Mouse (Mus musculus): ENCODE measurements around the gene Mrgprh.
A peak's percentile ranks its signal among the peaks of the same experiment; 100 is the strongest.

Gene Mrgprh

DNA sequence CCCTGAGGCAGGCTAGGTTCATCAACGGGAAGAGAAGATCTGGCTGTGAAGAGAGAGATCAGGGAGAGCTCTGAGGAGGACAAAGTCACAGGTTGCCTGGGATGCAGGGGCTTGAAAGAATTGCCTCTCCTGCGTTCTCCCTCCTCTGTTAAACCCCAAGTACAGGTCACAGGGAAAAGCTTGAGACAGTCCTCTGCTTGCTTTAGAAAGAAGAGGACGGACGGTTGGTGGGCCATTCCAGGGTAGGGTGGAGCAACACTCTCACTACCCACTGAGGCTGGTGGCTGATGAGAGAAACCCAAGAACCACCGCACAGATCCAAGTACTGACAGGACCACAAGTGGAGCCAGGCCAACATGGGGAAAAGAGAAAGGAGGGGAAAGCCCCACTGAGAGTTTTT lies at the start of gene Mrgprh:
TSS of gene Mrgprh (plus strand) at position 301 of the 400 bp plus-strand sequence.
- DNase-seq (ENCODE audit: low spot score): no peak

GRCm38 (mm10) chr17:12830351-12830750 lies 45.5 kb upstream of the Mrgprh start:
- no peak for DNase-seq (ENCODE audit: low spot score)

DNA sequence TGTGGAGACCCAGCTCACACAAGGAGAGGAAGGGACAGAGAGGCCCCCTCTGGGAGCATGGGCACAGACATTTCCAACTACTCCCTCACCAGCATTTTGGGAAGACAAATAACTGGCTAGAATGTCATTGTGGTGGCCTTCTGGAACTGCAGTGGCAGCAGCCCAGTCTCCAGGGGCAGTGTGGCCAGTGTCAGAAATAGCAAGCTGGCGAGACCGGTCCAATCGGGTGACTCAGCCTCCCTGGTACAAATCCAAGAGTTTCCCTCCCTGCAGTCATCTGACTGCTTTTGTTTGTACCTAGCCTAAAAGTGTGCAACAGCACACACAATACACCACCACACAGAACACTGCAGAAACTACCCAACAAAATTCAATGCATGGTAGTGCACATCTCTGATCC lies 43.6 kb upstream of the Mrgprh start:
- no peak for DNase-seq (ENCODE audit: low spot score)

DNA sequence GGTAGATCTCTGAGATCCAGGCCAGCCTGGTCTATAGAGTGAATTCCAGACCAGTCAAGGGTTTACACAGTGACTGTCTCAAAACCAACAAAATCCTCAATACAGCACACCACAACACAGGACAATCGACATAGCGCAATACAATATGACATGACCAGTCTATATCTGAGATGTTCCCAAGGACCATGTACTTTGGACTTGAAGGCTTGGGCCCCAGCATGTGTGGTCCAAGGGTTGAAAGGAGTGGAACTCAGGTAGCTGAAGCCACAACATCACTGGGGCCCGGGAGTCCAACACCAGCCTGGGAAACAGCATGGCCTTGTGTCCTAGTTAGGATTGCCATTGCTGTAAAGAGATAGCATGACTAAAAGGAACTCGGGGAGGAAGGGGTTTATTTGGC lies 43.2 kb upstream of the Mrgprh start:
- no peak for DNase-seq (ENCODE audit: low spot score)

DNA sequence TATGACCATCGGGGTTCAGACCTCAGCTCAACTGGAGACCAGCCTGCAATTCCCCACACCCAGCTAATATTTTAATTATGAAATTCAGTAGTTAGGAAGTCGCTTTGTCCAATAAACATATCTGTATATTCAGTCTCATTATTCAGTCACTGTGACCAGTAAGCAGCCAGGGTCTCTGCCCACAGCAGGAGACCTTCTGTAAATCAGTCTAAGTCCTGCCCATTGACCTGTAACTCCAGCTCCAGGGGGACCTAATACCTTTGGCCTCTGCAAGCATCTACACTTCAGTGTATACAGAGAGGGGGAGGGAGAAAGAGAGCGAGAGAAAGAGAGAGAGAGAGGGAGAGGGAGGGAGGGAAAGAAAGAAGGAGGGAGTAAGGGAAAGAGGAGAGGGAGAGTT lies 41.5 kb upstream of the Mrgprh start:
- DNase-seq (ENCODE audit: low spot score): no peak

- no peak for DNase-seq (ENCODE audit: low spot score)
These were observed 41.0 kb upstream of the Mrgprh start for GRCm38 (mm10) chr17:12834826-12835225.

- no peak for DNase-seq (ENCODE audit: low spot score)
These were observed 40.1 kb upstream of the Mrgprh start for GRCm38 (mm10) chr17:12835738-12836137.

- no peak for DNase-seq (ENCODE audit: low spot score)
These were observed 36.2 kb upstream of the Mrgprh start for GRCm38 (mm10) chr17:12839475-12840267.

GRCm38 (mm10) chr17:12843826-12844225 lies 32.0 kb upstream of the Mrgprh start:
- DNase-seq (ENCODE audit: low spot score): no peak

- no peak for DNase-seq (ENCODE audit: low spot score)
These were observed 31.3 kb upstream of the Mrgprh start for GRCm38 (mm10) chr17:12844540-12844939.

DNA sequence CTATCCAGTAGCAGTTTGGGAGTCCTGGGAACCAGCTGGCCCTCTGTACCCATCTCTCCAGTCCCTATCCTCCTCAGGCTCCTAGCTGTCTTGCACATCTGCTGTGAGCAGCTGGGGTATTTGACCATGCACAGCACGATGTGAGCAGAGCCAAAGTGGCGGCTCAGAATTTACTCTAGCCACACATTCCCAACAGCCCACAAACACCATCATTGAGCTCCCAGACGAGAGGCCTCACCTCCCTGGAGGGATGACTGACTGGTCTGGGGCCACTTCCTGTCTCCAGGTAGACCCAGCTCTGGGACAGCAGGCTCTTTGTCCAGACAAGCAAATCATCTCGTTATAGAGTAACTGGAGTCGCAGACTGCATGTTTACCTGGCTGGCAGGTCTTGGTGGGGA lies 30.0 kb upstream of the Mrgprh start:
- DNase-seq (ENCODE audit: low spot score): peak; percentile 6

- DNase-seq (ENCODE audit: low spot score): no peak
These were observed 29.4 kb upstream of the Mrgprh start for GRCm38 (mm10) chr17:12846474-12846873.

DNA sequence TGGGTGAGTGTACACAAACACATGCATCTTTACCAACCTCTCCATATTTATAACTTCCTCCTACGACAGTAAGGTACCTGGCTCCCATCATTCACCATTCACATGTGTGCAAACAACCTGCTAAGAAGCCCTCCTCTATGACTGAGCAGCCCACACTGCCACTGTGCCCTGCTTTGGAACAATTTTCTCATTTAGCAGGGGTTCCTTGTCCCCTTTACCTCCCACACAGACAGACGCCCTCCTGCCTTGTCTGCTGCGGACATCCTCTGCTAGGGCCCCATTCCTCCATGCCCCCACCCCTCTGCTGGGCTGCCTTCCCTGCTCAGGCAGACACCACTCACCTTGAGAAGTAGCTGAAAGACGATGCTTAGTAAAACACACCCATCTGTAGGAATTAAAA lies 28.1 kb upstream of the Mrgprh start:
- no peak for DNase-seq (ENCODE audit: low spot score)

DNA sequence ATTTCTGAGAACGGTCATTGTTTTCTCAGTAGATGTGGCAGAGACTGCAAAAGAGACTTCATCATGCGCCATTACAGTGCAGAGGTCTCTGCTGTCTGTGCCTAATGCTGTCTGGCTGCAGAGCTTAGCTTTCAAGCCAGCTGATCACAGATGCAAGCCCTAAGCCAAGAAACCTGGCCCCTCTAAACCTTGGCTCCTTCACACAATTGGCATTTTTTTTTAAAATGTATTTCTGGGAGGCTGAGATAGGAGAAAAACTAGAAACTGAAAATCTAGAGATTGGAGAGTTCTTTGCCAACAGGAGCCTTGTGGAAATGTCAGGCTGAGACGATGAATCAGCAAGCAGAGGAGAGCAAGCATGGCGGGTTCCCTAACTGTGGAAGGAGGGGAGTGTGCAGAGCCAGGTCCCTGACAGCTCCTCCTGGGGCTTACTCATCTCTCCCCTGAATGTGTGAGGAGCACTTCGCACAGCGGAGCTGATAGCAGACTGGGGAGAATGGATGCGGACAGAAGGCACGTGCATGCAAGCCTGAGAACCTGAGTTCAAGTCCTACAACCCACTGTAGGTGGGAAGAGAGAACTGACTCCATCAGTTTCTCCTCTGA lies 26.0 kb upstream of the Mrgprh start:
- DNase-seq (ENCODE audit: low spot score): no peak

- DNase-seq (ENCODE audit: low spot score): no peak
These were observed 24.1 kb upstream of the Mrgprh start for GRCm38 (mm10) chr17:12851689-12852088.

GRCm38 (mm10) chr17:12853821-12854220 lies 22.0 kb upstream of the Mrgprh start:
- no peak for DNase-seq (ENCODE audit: low spot score)

DNA sequence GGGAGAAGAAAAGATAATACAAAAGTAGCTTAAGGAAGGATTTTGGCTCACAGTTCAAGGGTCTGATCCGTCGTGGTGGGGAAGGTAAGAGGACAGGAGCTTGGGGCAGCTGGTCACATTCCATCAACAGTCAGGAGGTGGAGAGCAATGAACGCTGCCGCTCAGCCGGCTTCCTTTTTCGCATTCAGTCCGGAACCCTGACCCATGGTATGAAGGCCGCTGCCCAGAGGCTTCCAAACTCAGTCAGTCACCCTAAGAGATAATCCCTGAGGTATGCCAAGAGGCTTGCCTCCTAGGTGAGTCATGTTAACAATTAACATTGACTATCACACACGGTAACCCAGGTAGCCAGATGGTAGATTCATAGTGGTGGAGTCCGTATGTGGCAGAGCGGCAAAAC lies 21.4 kb upstream of the Mrgprh start:
- no peak for DNase-seq (ENCODE audit: low spot score)

DNA sequence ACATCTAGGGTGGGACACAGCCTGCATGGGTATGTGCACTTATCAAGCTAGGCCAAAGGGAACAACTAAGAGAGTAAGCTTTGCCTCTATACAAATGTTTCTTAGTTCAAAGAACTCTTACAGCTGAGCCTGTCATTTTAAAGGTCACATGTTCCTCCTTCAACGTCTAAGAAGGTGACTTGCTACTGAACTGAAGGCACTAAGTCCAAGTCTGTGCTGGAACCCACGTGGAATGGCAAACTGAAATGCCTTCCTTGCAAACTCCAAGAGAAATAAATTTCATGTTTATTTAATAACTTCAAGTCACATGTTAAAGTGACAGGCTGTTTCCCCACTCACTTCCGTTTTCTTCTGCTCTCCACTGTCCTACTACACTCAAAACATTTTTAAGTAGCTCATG lies 18.4 kb upstream of the Mrgprh start:
- no peak for DNase-seq (ENCODE audit: low spot score)

- peak; percentile 55 for DNase-seq (ENCODE audit: low spot score)
These were observed 17.8 kb upstream of the Mrgprh start for GRCm38 (mm10) chr17:12858072-12858471.

DNA sequence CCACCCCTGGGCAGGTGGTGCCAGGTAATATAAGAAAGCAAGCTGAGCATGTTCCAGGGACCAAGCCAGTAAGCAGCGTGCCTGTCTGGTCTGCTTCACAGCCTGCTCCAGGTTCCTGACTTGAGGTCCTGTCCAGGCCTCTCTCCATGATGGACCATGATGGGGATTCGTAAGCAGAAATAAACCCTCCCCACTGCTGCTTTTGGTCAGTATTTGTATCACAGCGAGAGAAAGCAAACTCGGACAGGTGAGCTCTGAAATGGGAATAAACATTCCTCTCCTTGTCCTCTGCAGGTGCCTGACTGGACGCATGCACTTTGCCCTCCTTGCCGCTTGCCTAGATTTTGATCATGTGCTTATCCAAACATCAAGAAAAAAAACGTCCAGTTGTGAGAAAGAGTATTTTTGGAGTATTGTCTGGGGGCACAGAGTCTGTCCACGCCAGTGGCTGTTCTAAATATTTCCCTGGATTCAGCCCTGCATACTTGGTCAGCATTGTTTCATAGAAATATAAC lies 16.8 kb upstream of the Mrgprh start:
- DNase-seq (ENCODE audit: low spot score): no peak

DNA sequence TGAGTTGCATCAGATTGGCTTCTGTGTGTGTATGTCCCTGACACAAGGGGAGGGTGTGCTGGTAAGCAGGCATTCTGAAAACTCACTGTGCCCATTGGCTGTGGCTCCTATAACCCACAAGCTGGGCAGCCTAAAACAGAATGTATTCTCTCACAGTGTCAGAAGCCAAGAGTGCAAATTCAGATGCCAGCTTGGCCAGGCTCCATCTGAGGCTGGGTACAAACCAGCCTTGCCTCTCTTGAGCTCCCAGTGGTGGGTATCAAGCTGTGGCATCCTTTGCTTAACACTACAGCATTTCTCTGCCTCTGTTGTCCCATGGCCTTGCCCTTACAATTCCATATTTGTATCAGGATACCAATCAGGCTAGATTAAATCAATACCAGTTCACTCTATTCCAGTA lies 11.7 kb upstream of the Mrgprh start:
- DNase-seq (ENCODE audit: low spot score): no peak

DNA sequence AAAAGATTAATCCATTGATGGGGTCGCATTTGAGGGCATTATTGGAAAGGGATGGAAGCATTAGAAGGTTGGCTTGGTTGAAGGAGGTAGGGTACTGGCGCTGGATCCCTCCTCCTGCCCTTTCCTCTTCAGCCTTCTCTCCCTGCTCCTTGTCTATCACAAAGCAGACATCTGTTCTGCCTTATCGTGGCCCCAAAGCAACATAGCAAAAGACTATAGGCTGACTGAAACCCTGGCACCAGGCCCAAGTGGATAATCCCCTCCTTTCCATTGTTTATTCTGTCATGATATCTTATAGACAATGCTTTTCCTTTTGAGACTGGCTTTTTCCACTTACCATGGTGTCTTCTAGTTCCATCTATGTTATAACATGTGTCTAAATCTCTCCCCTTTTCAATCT lies 10.4 kb upstream of the Mrgprh start:
- DNase-seq (ENCODE audit: low spot score): no peak

DNA sequence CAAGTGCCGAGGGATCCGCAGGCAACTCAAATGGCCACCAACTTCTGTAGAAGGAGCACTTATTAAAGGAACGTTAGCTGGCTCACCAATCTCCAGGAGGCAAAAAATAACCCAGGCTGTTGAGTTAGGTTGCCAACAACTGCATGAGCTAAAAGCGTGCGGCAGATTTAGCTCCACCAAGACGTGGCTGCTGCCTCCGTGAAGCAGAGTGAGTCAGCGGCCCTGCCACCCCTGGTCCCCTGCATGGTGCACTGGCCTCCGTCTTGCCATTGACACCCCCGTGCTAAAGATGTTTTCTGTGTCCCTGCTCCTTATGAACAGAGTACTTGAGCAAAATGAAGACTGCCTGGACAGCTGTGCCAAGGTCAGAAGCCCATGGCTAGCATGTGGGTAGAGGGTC lies 9.0 kb upstream of the Mrgprh start:
- DNase-seq (ENCODE audit: low spot score): no peak

DNA sequence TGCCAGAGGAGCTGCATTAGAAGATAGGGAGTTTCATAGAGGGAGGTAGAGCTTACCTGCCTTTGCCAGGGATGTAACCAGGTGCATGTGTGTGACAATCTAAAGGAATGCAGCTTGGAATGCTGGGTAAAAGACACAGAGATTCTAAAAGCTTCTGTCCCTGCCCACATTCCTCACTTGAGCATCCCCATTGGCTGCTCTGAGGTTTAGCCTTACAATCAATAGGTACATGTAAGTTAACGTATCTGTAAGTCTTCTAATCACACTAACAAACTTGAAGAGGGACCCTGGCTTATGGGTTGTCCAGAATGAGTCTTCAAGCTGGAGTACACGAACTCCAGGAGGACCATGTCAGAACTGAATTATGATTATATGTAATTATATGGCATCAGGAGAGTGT lies 7.8 kb upstream of the Mrgprh start, which contains the start of gene Mas1:
TSS of gene Mas1 (minus strand) at position 101 of the 400 bp plus-strand sequence.
- no peak for DNase-seq (ENCODE audit: low spot score)
